Mouse (Mus musculus) stomach, embryonic 14.5 days (tissue): Measurements from ENCODE around the gene Trim7. TPM values are rescaled to one million over a fixed set of nuclear protein-coding genes. Genes with fewer than 3 reads are reported as not detected.
"Not testable (repeated sequence)": the region's sequence is repeated elsewhere in the genome, so short reads cannot be mapped to it uniquely, and the experiment has no call there.

ENCODE experiments used
- ATAC-seq: fragments of 200-750 bp; cut with Nextera tagmentation; 2 replicates; pipeline ENCODE4 v1.8.0; 2017; ENCODE audit warnings: low read depth, moderate TSS enrichment; ENCODE audit not compliant: insufficient number of reproducible peaks, insufficient read depth, low FRiP score
- H3K27ac ChIP-seq: fragments of 300-500 bp; sonication (generic); 2 replicates; pipeline ENCODE4 v1.5.1; 2014; ENCODE audit warnings: mild to moderate bottlenecking, low read length, moderate library complexity, mixed read lengths
- H3K27me3 ChIP-seq: fragments of 300-500 bp; sonication (generic); 2 replicates; pipeline ENCODE4 v1.6.1; 2014; ENCODE audit warnings: low read length, control low read depth, mixed read lengths; ENCODE audit not compliant: control insufficient read depth, insufficient read depth
- H3K36me3 ChIP-seq: fragments of 300-500 bp; sonication (generic); 2 replicates; pipeline ENCODE4 v1.6.1; 2014; ENCODE audit warnings: mild to moderate bottlenecking, control low read depth, low read length, moderate library complexity, mixed read lengths; ENCODE audit not compliant: control insufficient read depth, insufficient read depth
- H3K4me1 ChIP-seq: fragments of 300-500 bp; sonication (generic); 2 replicates; pipeline ENCODE4 v1.6.1; 2014; ENCODE audit warnings: low read length, control low read depth, mixed read lengths; ENCODE audit not compliant: control insufficient read depth, insufficient read depth
- H3K4me2 ChIP-seq: fragments of 300-500 bp; sonication (generic); replicated peaks from 2 replicates; pipeline ENCODE4 v1.6.1; 2014; ENCODE audit warnings: low read depth, low read length, control low read depth
- H3K4me3 ChIP-seq: fragments of 300-500 bp; sonication (generic); 2 replicates; pipeline ENCODE4 v1.5.1; 2014; ENCODE audit warnings: low read depth, low read length, control low read depth
- H3K9ac ChIP-seq: fragments of 300-500 bp; sonication (generic); replicated peaks from 2 replicates; pipeline ENCODE4 v1.6.1; 2014; ENCODE audit warnings: low read depth, mild to moderate bottlenecking, control low read depth, low read length, moderate library complexity, mixed read lengths
- H3K9me3 ChIP-seq: fragments of 300-500 bp; sonication (generic); 2 replicates; pipeline ENCODE4 v1.6.1; 2016; ENCODE audit warnings: low read depth, low read length, control low read depth; ENCODE audit not compliant: control insufficient read depth
- WGBS: fragments of 180-500 bp; shearing (Covaris S2); extraction: QIAGEN DNeasy Blood & Tissue Kit; methylation state at CpG from one replicate; pipeline ENCODE4 v1.1.7; 2014; 5-methylcytosine and 5-hydroxymethylcytosine counted together
- polyA plus RNA-seq: library from polyadenylated mRNA; unstranded; fragments of >200 nt; fragmentation: Nextera tagmentation; extraction: Ambion mirVana; gene quantifications from 2 replicates; pipeline ENCODE4 v1.2.1, GENCODE M21; 2014

Trim7 gene
- polyA plus RNA-seq, 1 experiment from 2014 or later, result 2.1 TPM

DNA sequence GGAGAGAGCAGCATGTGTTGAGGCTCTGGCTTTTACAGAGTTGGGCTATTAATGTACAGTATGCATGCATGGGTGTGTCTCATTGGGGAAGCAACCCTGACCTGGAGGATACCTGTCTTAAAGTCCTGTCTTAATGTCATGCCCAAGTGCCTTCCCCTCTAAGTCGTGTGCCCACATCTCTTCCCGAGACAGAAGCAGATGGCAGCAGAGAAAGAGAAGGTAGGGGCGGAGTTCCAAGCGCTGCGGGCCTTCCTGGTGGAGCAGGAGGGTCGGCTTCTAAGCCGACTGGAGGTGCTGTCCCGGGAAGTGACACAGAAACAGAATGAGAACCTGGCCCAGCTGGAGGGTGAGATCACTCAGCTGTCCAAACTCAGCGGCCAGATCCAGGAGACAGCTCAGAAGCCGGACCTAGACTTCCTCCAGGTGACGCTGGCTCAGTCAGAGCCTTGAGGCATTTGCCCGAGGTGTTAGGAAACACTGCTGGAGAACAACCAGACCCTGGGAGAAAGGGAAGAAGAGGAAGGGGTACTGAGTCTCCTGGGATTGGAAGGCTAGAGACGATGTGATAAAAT lies 19.4 kb downstream of the Trim7 start:
- Histone ChIP-seq H3K4me2 (no peak overlapping the region), H3K4me3 (no peak overlapping the region), H3K9me3 (no peaks in the 10 kb centered on the region), H3K9ac (no peak overlapping the region), H3K27me3 (no peaks in the 10 kb centered on the region), H3K4me1 (no peaks in the 10 kb centered on the region), H3K27ac (no peak overlapping the region), H3K36me3 (no peaks in the 10 kb centered on the region)
- 19% methylated on average over 13 of the region's 13 CpGs for WGBS
- no peak for ATAC-seq

DNA sequence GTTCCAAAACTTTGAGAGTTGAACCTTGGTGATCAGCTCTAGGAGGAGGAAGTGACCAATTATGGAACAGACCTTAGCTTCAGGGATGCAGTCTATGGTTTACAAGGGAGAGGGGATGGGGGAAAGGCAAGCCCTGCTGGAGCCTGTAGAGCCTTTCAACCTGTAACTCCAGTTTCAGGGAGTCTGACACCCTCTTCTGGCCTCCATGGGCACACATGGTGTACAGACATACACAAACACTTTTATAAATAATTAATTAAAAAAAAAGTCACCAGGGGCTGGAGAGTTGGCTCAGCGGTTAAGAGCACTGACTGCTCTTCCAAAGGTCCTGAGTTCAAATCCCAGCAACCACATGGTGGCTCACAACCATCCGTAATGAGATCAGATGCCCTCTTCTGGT lies 20.4 kb downstream of the Trim7 start:
- not testable (repeated sequence) for ATAC-seq, H3K4me2 ChIP-seq, H3K9ac ChIP-seq, H3K4me3 ChIP-seq, H3K27me3 ChIP-seq, H3K36me3 ChIP-seq, H3K4me1 ChIP-seq, H3K27ac ChIP-seq, H3K9me3 ChIP-seq
- WGBS, result 78% methylated on average over 2 of the region's 2 CpGs

DNA sequence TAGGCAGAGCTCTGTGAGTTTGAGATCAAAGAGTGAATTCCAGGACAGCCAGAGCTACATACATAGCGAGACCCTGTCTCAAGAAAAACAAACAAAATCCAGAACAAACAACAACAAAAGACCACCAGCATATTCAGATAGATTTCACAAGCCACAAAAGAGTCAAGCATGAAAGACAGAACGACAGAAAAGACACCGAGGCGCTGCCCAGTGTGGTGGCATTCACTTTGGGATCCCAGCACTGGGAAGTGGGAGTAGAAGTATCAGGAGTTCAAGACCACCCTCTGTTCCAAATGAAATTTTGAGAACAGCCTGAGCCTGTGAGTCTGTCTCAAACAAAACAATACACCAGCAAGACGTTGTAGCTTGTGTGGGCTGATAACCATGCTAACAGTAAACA lies 20.9 kb downstream of the Trim7 start:
- ATAC-seq, result no peak
- H3K9ac ChIP-seq, result no peak overlapping the region
- H3K4me1 ChIP-seq, result no peaks in the 10 kb centered on the region
- no peaks in the 10 kb centered on the region for H3K27me3 ChIP-seq
- H3K9me3 ChIP-seq, result no peaks in the 10 kb centered on the region
- no peak overlapping the region for H3K4me3 ChIP-seq
- no peak overlapping the region for H3K4me2 ChIP-seq
- H3K36me3 ChIP-seq, result no peaks in the 10 kb centered on the region
- WGBS, result 55% methylated on average over 5 of the region's 5 CpGs
- no peak overlapping the region for H3K27ac ChIP-seq

DNA sequence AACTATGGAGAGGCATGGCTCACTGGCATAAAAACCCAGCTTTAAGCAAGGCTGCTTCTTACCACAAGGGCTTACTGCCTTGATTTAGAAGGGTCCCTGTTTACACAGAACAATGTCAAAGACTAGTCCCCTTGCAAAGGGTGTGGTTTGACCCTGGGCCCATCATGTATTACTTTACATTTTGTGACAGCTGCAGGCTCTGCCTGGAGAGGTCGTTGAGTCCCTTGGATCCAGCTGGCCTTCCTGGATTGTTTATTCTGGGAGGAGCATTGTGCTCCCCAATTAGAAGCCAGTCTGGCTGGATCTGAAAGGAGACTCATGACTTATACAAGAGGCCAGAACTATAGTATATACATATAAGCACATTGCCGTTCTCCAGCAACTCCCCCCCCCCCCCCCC lies 24.3 kb downstream of the Trim7 start:
- Histone ChIP-seq H3K27ac (no peak overlapping the region), H3K9ac (no peak overlapping the region), H3K27me3 (no peaks in the 10 kb centered on the region), H3K4me1 (peaks cover 9% of the 10 kb centered on the region; the same call in 1 of the 2 replicates), H3K4me2 (no peak overlapping the region), H3K36me3 (no peaks in the 10 kb centered on the region), H3K9me3 (no peaks in the 10 kb centered on the region), H3K4me3 (no peak overlapping the region)
- 39% methylated on average over 2 of the region's 2 CpGs for WGBS
- no peak for ATAC-seq

DNA sequence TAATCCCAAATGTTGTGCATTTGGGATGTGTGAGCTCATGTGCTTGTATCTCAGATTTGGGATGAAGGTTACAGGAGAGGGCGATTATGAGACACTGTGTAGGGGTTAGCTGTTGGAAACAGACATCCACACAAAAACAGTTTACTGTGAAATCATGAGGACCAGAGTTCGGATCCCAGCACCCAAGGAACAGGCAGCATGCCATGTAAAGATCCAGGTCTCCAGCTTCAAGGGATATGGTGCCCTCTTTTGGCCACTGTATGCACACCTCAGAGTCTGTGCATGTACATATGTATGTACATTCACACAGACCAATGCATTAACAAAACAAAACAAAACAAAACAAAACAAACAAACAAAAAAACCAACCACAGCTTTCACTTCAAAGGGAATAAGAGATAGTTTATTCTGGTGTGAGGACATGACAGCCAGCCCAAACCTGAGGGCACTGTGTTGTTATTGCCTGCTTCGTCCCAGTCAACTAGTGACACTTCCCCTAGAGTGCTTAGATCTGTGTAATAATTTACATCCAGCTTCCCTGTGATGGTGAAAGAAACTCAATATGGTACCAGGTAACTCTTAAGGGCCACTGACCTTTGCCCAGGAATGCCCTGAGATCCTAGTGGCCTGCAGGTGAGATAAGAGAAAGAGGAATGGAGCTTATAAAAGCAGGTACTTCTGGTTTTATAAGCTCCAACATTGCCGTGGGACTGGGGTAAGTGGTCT lies 25.5 kb downstream of the Trim7 start:
- WGBS, result 76% methylated on average over 4 of the region's 4 CpGs
- Histone ChIP-seq H3K36me3 (no peaks in the 10 kb centered on the region), H3K9me3 (no peaks in the 10 kb centered on the region), H3K4me2 (no peak overlapping the region), H3K9ac (no peak overlapping the region), H3K4me1 (peaks cover 9% of the 10 kb centered on the region; the same call in 1 of the 2 replicates), H3K27ac (no peak overlapping the region), H3K4me3 (no peak overlapping the region), H3K27me3 (no peaks in the 10 kb centered on the region)
- no peak for ATAC-seq

DNA sequence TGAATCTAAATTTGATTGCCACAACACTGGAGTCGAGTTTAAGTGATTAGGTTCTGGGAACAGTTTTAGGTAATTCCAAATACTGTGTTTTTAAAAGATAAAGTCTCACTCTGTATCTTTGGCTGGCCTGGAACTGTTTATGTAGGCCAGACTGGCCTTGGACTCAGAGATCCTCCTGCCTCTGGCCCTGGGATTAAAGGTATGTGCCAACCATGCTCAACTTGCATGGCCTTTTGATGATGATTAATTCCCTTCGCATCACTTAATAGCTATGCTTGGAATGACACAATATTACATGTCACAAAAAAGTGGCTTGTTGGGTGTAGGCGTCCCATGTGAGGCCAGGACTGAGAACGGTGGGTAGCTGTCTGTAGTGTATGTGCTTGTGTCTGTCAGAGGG lies 26.2 kb downstream of the Trim7 start:
- Histone ChIP-seq H3K4me2 (no peak overlapping the region), H3K27ac (no peak overlapping the region)
- 82% methylated on average over 4 of the region's 4 CpGs for WGBS

DNA sequence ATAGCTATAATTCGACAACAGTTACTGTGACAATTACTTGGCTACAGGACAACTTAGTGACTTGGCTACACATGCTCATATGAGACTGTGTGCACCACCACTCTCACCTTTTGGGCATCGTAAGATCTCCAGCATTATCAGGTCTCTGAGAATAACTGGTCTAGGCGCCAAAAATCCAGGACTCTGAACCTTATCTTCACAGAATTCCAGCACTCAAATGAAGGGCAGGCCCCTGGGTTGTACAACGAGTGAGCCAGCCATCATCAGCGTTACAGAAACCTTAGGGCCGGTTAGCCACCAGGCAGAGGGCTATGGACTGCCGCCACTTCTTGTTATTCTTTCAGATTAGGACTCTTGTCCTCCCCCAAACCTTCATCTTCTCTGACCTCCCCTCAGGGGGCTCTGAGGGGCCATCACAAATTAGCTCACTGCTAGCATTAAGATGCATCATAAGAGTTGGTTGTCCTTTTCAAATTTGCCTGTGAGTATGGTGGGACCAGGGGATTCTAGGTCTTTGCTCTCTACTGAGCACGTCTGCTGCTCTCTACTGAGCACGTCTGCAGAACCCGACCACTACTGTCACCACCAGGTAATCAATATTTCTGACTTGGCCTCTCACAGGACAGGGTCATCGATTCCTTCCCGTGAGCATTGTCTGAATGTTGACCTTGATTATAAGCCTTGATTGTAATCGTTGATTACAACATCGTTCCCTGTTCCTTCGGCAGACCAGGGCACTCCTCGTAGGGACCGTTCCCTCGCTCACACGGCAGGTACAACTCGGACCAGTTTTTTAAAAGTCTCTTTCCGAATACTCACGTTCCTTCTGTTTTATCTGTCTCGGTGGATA lies 26.9 kb downstream of the Trim7 start:
- peaks cover 9% of the 10 kb centered on the region; the same call in 1 of the 2 replicates for H3K4me1 ChIP-seq
- H3K36me3 ChIP-seq, result no peaks in the 10 kb centered on the region
- peak; percentile 2; the same call in 1 of the 2 replicates for ATAC-seq
- H3K4me2 ChIP-seq, result peak overlapping the region; percentile 75
- H3K27ac ChIP-seq, result no peak overlapping the region
- no peaks in the 10 kb centered on the region for H3K9me3 ChIP-seq
- 10% methylated on average over 23 of the region's 23 CpGs for WGBS
- 0 out of 2 replicates have a peak overlapping the region, but pooled peaks have one; percentile 30 for H3K9ac ChIP-seq
- peak overlapping the region; percentile 61 for H3K4me3 ChIP-seq
- H3K27me3 ChIP-seq, result no peaks in the 10 kb centered on the region

More for the DNA sequence above, 26.2 kb downstream of the Trim7 start:
- Histone ChIP-seq H3K27me3 (no peaks in the 10 kb centered on the region), H3K4me1 (peaks cover 9% of the 10 kb centered on the region; the same call in 1 of the 2 replicates), H3K9ac (no peak overlapping the region), H3K4me3 (no peak overlapping the region), H3K9me3 (no peaks in the 10 kb centered on the region), H3K36me3 (no peaks in the 10 kb centered on the region)
- no peak for ATAC-seq

DNA sequence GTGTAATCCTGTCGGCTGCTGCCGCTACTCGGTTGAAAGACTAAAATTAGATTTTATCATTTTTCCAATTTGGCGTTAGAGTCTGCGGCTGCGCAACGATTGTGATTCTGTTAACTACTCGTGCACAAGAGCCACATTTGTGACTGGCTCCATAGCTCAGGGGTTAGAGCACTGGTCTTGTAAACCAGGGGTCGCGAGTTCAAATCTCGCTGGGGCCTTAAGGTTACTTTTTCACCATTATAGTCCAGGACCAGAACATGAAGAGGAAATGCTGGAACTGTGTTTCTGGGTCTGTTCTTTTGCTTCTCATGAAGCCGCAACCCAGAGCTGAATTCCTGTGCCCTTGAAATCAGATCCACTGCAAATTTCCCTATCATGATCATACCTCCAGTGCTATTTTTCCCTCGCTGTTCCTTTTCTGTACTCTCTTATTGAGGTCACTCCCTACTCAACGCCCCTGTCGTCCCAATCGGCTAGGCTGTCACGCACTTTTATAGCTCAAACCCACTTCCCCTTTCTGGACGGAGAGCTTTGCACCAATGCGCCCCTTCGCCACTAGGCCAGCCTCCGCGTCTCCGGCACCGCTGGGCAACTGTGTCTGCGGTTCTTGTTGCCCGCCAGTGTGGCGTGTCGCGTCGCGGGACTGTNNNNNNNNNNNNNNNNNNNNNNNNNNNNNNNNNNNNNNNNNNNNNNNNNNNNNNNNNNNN lies 27.7 kb downstream of the Trim7 start:
- peak overlapping the region; percentile 61 for H3K4me3 ChIP-seq
- peaks cover 9% of the 10 kb centered on the region for H3K4me1 ChIP-seq
- under 1% methylated on average over 31 of the region's 31 CpGs for WGBS
- H3K9me3 ChIP-seq, result no peaks in the 10 kb centered on the region
- H3K4me2 ChIP-seq, result peak overlapping the region; percentile 75
- no peak overlapping the region for H3K27ac ChIP-seq
- no peak overlapping the region; the same call in 1 of the 2 replicates for H3K9ac ChIP-seq
- no peaks in the 10 kb centered on the region for H3K36me3 ChIP-seq
- peak; percentile 62 for ATAC-seq
- no peaks in the 10 kb centered on the region for H3K27me3 ChIP-seq
